Mouse (Mus musculus): ENCODE data around the gene Zfp383.

DNA sequence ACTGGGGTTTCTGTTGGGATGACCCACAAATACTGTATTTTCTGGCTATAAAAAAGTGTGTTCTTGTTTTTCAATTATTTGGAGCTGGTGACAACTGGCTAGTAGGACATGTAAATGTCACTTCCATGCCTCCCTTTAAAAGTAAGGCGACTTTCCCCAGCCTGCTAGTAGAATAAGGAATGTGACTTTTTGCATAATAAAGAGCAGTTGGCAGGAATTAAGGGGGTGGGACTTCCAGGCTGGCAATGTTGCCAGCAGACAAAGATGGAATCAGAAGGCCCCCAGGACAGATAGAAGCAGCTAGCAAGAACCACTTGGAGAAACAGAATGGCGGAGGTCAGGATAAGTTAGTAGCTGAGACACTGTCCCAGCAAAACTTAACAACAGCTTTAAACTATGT is 2.2 kb downstream of the Zfp383 start:
- TF ChIP-seq POLR2A (IDR thresholded peaks at IDR 0.05; ENCODE audit: insufficient read depth, low read depth, low read length) (no peak), CTCF (IDR thresholded peaks at IDR 0.05; ENCODE audit: insufficient read depth, low read depth, low read length) (no peak)

All from olfactory bulb, adult 2 months (tissue).